Mouse (Mus musculus): ENCODE data around the gene Ramp2. TPM values are rescaled to one million over a fixed set of nuclear protein-coding genes. Genes with fewer than 3 reads are reported as not detected.
A peak's percentile ranks its signal among the peaks of the same experiment; 100 is the strongest.

Ramp2 gene
- total RNA-seq (2021), result 10 to 100 TPM; 69.8 to 97.1 TPM
- long read RNA-seq, experiment 1, transcript Ramp2-204 (4 exons, 1,178 nt), result major isoform, 64 of 75 reads
- long read RNA-seq, experiment 1, partial matches to known transcripts, result 0 of 75 reads
- long read RNA-seq, experiment 1, other reads (novel, unspliced or antisense), result 7 of 75 reads
- long read RNA-seq, experiment 2, transcript Ramp2-204 (4 exons, 1,178 nt), result major isoform, 69 of 77 reads
- long read RNA-seq, experiment 2, partial matches to known transcripts, result 0 of 77 reads
- long read RNA-seq, experiment 2, other reads (novel, unspliced or antisense), result 6 of 77 reads

GRCm38 (mm10) chr11:101245855-101246701 is at the start of gene Ramp2:
Gene Ramp2 (plus strand): TSS chr11:101246028.
- intact Hi-C loops (cut with DNase I; ENCODE audit: low total_unique reads), result no loop called here
- DNase-seq, result peak; percentile 77

- no peak for DNase-seq
- intact Hi-C loops (cut with DNase I; ENCODE audit: low total_unique reads), result no loop called here
Measured at GRCm38 (mm10) chr11:101196175-101196574, 49.7 kb upstream of the Ramp2 start.

DNA sequence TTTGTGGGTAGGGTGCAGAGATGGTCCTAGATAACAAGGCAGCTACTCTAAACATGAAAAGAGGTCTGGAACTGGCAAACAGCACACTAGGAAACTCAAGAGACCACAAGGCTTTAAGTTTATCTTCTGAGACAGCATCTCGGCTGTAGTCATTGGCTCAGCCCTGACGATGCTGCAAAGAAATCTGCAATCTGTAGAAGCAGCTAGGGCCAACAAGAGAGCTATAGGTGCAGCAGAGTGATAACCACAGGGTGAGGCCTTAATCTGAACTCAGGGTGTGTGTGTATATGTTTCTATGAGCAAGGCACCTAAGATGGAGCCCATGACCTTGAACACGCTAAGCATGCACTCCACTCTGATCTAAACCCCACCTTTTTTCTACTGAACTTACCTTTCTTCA is 46.3 kb upstream of the Ramp2 start:
- DNase-seq, result no peak
- intact Hi-C loops (cut with DNase I; ENCODE audit: low total_unique reads), result no loop called here

- intact Hi-C loops (cut with DNase I; ENCODE audit: low total_unique reads), result no loop called here
- no peak for DNase-seq
Measured at GRCm38 (mm10) chr11:101200986-101201385, 44.8 kb upstream of the Ramp2 start.

DNA sequence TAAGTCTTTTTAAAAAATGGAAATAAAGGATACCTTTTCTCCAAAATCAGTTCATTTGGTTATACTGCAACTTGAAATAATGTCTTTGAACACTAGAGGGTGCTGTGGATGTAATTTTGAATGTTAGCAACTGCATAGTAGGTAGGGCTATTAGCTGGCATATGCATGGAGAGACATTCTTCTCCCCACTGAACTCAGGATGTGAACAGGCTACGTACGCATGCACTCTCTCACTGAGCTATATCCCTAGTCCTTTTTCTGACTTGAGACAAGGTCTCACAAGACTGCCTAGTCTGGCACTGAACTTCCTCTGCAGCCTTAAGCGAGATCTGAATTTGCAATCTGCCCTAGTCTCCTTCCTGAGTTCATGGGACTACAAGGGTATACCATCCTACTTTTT is 33.9 kb upstream of the Ramp2 start:
- intact Hi-C loops (cut with DNase I; ENCODE audit: low total_unique reads), result loop anchor here (1.0 to 10.0 kb wide), 3 partner anchors 36 to 183 kb away; no protein-coding TSS in a partner anchor
- DNase-seq, result no peak

DNA sequence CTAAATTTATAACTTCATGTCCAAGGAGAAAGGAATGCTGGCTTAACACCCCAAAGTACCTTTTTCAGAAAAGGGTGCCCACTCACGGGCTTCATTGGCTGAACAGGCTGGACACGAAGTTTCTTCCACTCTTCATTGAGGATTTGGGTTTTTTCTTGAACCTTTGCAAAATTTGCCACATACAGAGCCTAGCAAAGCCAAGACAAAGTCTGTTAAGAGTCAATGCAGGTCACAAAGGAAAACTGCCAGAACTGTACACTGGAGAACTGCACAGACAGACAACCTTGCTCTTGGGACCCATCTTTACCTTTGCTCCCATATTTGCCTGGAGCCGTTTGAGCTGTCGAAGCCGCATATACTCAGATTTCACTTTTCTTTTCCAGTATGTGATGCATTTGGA is 28.9 kb upstream of the Ramp2 start:
- intact Hi-C loops (cut with DNase I; ENCODE audit: low total_unique reads), result loop anchor here (10.0 kb wide), 1 partner anchor 178 kb away; no protein-coding TSS in a partner anchor
- no peak for DNase-seq

GRCm38 (mm10) chr11:101218436-101219055 is 27.3 kb upstream of the Ramp2 start:
- no peak for DNase-seq
- intact Hi-C loops (cut with DNase I; ENCODE audit: low total_unique reads), result loop anchor here (10.0 kb wide), 1 partner anchor 176 kb away; no protein-coding TSS in a partner anchor

DNA sequence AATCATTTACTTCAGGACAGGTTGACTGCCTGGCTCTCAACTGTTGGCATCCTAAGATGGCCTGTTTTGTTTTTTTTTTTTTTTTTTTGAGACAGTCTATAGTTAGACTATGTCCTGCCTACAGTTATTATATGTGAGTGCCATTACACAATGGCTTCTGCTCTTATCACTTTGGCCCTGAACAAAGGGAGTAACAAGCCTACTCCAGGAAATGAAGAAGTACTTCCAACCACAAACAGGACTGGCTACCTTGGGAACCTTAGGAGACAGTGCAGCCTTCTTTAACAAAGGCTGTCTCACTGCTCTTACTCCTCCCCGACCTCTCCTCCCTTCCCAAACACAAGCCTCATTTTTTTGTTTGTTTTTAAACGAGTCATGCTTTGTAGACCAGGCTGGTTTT is 25.0 kb upstream of the Ramp2 start:
- intact Hi-C loops (cut with DNase I; ENCODE audit: low total_unique reads), result no loop called here
- DNase-seq, result no peak

DNA sequence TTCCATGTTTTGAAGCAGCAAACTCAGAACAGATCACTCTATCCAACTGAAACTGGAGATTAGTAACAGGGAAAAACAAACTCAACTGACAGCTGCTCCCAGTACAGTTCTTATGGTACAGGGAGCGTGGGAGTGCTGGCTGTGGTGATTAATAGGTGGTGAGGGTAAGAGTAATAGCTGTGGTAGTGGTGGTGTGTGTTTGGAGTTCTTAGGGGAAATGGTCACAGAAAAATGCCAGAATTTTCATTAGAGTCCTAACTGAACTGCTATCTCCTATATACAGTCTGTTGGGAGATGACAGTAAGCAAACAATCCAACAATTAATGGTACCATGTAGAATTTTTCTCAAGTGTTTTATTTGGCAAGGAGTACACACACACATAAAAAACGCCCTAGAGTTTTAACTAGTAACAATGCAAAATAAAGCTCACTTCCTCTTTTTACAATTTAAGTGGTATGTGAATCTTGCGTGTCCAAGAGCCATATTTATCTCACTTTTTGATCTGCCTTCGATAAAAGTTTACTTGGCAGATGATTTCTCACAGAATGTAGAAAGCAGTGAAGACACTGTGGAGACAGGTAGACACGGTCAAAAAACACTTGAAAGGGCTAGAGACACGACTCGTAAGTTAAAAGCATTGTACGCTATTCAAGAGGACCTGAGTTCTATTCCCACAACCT is 24.4 kb upstream of the Ramp2 start:
- no peak for DNase-seq
- intact Hi-C loops (cut with DNase I; ENCODE audit: low total_unique reads), result no loop called here

GRCm38 (mm10) chr11:101224337-101224736 is 21.5 kb upstream of the Ramp2 start:
- no peak for DNase-seq

DNA sequence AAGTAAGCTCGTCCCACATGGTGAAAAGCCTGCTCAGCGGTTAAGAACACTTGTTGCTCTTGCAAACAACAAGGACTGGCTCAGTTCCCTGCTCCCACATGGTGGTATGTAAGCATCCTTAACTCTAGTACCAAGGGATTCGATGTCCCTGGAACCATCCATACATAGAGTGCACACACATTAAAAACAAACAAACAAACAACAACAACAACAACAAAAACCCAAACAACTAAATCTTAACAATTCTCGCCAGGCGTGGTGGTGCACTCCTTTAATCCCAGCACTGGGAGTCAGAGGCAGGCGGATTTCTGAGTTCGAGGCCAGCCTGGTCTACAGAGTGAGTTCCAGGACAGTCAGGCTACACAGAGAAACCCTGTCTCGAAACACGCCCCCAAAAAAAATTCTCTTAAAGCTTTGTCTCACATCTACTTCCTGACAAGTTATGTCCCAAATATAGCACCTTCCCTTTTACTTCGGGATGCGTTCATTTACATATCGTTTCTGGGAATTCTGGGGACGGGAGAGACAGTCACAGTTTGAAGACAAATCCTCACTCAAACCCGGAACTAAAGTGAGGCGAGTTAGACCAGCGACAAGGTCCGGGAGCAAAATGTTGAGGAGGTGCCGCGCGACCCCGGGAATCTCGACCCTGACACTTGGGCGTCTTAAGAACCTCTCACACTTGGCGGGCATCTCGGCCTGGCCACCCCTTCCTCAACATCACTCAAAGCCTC is 20.3 kb upstream of the Ramp2 start:
- intact Hi-C loops (cut with DNase I; ENCODE audit: low total_unique reads), result no loop called here
- no peak for DNase-seq

More at GRCm38 (mm10) chr11:101224337-101224736, 21.5 kb upstream of the Ramp2 start:
- intact Hi-C loops (cut with DNase I; ENCODE audit: low total_unique reads), result no loop called here

GRCm38 (mm10) chr11:101226065-101226701 is 19.6 kb upstream of the Ramp2 start, which contains the start of gene Ezh1:
Gene Ezh1 (minus strand): TSS chr11:101226463.
- DNase-seq, result peak; percentile 86
- intact Hi-C loops (cut with DNase I; ENCODE audit: low total_unique reads), result no loop called here

DNA sequence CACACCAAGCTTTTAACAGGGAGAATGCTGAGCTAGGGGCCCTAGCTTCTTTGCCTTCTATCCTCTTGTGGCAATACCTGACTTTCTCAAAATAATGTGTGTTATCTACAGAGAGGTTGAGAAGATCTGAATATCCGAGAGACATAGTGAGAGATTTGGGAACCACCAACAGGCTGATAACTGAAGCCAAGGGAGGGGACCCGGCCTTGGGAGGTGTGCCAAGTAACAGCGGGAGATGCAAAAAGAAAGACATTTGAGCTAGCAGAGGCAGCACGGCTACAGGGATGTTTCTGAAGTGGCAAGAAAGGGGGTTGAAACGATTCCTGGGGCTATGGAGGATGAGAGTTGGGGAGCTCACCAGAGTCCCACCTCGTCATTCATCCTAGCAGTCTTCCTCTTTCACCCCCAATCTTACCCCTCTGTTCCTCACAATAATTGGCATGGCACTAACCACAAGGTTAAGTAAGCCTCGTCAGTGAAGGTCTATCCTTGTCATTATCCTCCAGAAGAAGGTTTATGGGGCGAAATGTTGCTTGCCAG is 16.4 kb upstream of the Ramp2 start:
- peak; percentile 72 for DNase-seq
- intact Hi-C loops (cut with DNase I; ENCODE audit: low total_unique reads), result no loop called here

DNA sequence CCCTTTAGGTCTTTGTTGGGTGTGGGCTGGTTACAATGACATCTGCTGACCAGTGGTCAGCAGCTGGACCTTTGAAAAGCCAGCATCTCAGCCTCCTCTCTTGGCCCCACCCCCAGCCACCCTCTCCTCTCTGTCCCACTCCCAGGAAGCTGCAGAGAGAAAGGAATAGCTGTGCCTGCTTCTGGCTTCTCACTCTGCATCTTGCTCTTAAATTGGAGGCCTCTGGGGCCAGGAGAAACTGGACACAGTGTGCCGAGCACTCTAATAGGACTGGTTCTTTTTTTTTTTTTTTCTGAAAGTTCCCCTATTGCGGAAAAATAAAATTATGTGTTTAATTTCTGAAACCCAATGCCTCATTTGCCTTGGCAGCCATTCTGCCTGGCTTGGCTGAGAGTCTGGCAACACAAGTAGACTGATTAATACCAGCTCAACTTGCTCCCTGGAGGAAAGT is 15.7 kb upstream of the Ramp2 start:
- DNase-seq, result peak; percentile 80
- intact Hi-C loops (cut with DNase I; ENCODE audit: low total_unique reads), result no loop called here

GRCm38 (mm10) chr11:101230526-101230925 is 15.3 kb upstream of the Ramp2 start:
- intact Hi-C loops (cut with DNase I; ENCODE audit: low total_unique reads), result no loop called here
- DNase-seq, result no peak

DNA sequence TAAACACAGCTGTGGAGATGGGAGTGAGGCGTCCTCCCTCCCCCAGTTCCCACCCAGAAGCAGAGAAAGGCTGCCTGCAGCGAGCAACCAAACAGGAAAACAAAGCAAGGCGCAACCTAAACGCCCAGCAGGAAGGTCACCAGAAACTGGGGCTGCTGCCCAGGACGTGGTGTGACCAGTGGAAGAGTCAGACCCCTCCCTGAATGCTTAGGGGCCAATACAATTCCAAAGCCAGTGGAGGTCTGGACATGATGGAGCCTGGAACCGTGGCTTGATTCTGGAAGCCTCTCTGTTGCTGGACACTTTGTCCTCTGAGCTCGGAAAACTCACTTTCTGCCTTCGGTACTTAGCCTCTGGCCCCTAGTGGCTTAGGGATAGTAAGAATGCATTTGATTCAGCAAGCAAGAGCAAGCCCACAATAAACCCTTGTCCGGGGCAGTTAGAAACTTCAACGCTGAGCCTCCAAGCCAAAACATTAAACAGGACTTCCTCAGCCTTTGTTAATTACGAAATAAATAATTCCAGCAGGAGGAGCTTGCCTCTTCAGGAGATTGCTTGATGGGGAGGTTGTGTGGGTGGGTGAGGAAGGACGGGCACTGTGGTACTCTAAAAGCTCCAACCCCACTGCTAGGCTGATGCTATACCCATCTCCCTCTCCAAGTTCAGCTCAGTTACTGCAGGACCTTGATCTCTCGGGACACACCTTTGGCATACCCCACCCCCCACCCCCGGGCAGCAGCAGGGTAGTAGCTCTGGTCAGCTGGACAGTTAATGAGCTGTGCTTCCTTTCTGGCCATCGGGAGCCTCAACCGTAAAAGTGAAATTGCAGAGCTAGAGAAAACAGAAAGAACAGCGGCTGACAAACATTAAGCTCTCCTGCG is 14.6 kb upstream of the Ramp2 start:
- intact Hi-C loops (cut with DNase I; ENCODE audit: low total_unique reads), result no loop called here
- DNase-seq, result peak; percentile 85
